Mouse (Mus musculus): Measurements from ENCODE around the gene Odf2.

DNA sequence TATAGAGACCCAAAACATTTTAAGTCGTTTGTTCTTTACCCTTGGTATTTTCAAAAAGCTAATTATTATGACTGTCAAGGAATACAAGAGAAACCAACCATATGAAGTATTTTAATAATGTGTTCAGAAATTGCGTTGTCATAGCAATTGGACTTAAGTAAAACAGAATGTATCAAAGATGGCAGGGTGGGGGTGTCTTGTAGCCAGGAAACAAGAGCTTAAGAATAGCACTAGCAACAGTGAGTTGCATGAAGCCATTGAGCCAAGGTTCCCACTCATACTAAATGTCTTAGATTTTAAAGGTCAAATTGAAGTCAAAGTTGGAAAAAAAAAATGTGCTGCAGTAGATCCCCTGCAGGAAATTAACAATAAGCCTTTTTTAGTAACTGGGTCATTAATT, 77.8 kb downstream of the Odf2 start:
- TF ChIP-seq CTCF (IDR thresholded peaks at IDR 0.05; ENCODE audit: low read depth), result no peak
- no peak for TF ChIP-seq EP300 (IDR thresholded peaks at IDR 0.05; ENCODE audit: low read depth)
